Mouse (Mus musculus) neural tube, embryonic 13.5 days (tissue): ENCODE measurements around the gene Kcnn1. TPM values are rescaled to one million over a fixed set of nuclear protein-coding genes. Genes with fewer than 3 reads are reported as not detected.

Experiments
- ATAC-seq: fragments of 200-750 bp; cut with Nextera tagmentation; 2 replicates; pipeline ENCODE4 v1.8.0; 2017; ENCODE audit warnings: low read depth, mild to moderate bottlenecking, moderate TSS enrichment, moderate library complexity
- H3K27ac ChIP-seq: fragments of 300-500 bp; sonication (generic); replicated peaks from 2 replicates; pipeline ENCODE4 v1.5.1; 2015; ENCODE audit warnings: moderate library complexity, mild to moderate bottlenecking, inconsistent platforms
- H3K27me3 ChIP-seq: fragments of 300-500 bp; sonication (generic); 2 replicates; pipeline ENCODE4 v1.6.1; 2015; ENCODE audit warnings: mild to moderate bottlenecking, inconsistent platforms
- H3K36me3 ChIP-seq: fragments of 300-500 bp; sonication (generic); 2 replicates; pipeline ENCODE4 v1.6.1; 2015; ENCODE audit warnings: mild to moderate bottlenecking, inconsistent platforms
- H3K4me1 ChIP-seq: fragments of 300-500 bp; sonication (generic); replicated peaks from 2 replicates; pipeline ENCODE4 v1.6.1; 2015; ENCODE audit warnings: inconsistent platforms
- H3K4me2 ChIP-seq: fragments of 300-500 bp; sonication (generic); 2 replicates; pipeline ENCODE4 v1.6.1; 2015; ENCODE audit warnings: inconsistent platforms, mild to moderate bottlenecking, moderate library complexity
- H3K4me3 ChIP-seq: fragments of 300-500 bp; sonication (generic); 2 replicates; pipeline ENCODE4 v1.5.1; 2015; ENCODE audit warnings: mild to moderate bottlenecking, inconsistent platforms
- H3K9ac ChIP-seq: fragments of 300-500 bp; sonication (generic); 2 replicates; pipeline ENCODE4 v1.6.1; 2015; ENCODE audit warnings: moderate library complexity, mild to moderate bottlenecking, inconsistent platforms
- H3K9me3 ChIP-seq: fragments of 300-500 bp; sonication (generic); 2 replicates; pipeline ENCODE4 v1.6.1; 2016; ENCODE audit warnings: inconsistent platforms
- WGBS: fragments of 180-500 bp; shearing (Covaris S2); methylation state at CpG from one replicate; pipeline ENCODE4 v1.1.7; 2015; 5-methylcytosine and 5-hydroxymethylcytosine counted together
- polyA plus RNA-seq: library from polyadenylated mRNA; unstranded; fragments of >200 nt; fragmentation: Nextera tagmentation; extraction: Ambion mirVana; gene quantifications from 2 replicates; pipeline ENCODE4 v1.2.1, GENCODE M21; 2015

Kcnn1 gene
- polyA plus RNA-seq, 1 experiment from 2014 or later = 17.5 TPM

- no peak overlapping the region for H3K4me2 ChIP-seq
- peaks cover 3% of the 10 kb centered on the region; the same call in 1 of the 2 replicates for H3K4me1 ChIP-seq
- H3K27me3 ChIP-seq = 0 out of 2 replicates have a peak, but pooled peaks cover 2% of the 10 kb centered on the region
- H3K36me3 ChIP-seq = peaks cover 10% of the 10 kb centered on the region; the same call in 1 of the 2 replicates
- H3K27ac ChIP-seq = no peak overlapping the region
- no peak for ATAC-seq
- 0 out of 2 replicates have a peak overlapping the region, but pooled peaks have one; percentile 31 for H3K9ac ChIP-seq
- WGBS = 57% methylated on average over 15 of the region's 15 CpGs
- H3K4me3 ChIP-seq = no peak overlapping the region
- no peaks in the 10 kb centered on the region for H3K9me3 ChIP-seq
Observed at GRCm38 (mm10) chr8:70846371-70847154, 16.5 kb downstream of the Kcnn1 start.

- no peaks in the 10 kb centered on the region for H3K9me3 ChIP-seq
- H3K27ac ChIP-seq = no peak overlapping the region
- peaks cover 15% of the 10 kb centered on the region for H3K4me1 ChIP-seq
- H3K4me2 ChIP-seq = no peak overlapping the region
- no peak for ATAC-seq
- 0 out of 2 replicates have a peak, but pooled peaks cover 2% of the 10 kb centered on the region for H3K27me3 ChIP-seq
- H3K4me3 ChIP-seq = no peak overlapping the region
- no peak overlapping the region for H3K9ac ChIP-seq
- 42% methylated on average over 5 of the region's 5 CpGs for WGBS
- peaks cover 10% of the 10 kb centered on the region; the same call in 1 of the 2 replicates for H3K36me3 ChIP-seq
Observed at GRCm38 (mm10) chr8:70845108-70845507, 17.9 kb downstream of the Kcnn1 start.

- ATAC-seq = no peak
- 0 out of 2 replicates have a peak, but pooled peaks cover 7% of the 10 kb centered on the region for H3K36me3 ChIP-seq
- H3K4me2 ChIP-seq = no peak overlapping the region
- H3K4me3 ChIP-seq = no peak overlapping the region
- peaks cover 17% of the 10 kb centered on the region for H3K4me1 ChIP-seq
- no peak overlapping the region for H3K27ac ChIP-seq
- 6% methylated on average over 6 of the region's 6 CpGs for WGBS
- 0 out of 2 replicates have a peak overlapping the region, but pooled peaks have one; percentile 17 for H3K9ac ChIP-seq
- no peaks in the 10 kb centered on the region for H3K9me3 ChIP-seq
- 0 out of 2 replicates have a peak, but pooled peaks cover 2% of the 10 kb centered on the region for H3K27me3 ChIP-seq
Observed at GRCm38 (mm10) chr8:70844523-70844922, 18.5 kb downstream of the Kcnn1 start.

GRCm38 (mm10) chr8:70843941-70844340 is 19.1 kb downstream of the Kcnn1 start:
- H3K9me3 ChIP-seq = no peaks in the 10 kb centered on the region
- ATAC-seq = no peak
- H3K9ac ChIP-seq = 0 out of 2 replicates have a peak overlapping the region, but pooled peaks have one; percentile 17
- no peak overlapping the region for H3K27ac ChIP-seq
- H3K4me1 ChIP-seq = peaks cover 18% of the 10 kb centered on the region
- 84% methylated on average over 8 of the region's 8 CpGs for WGBS
- H3K27me3 ChIP-seq = 0 out of 2 replicates have a peak, but pooled peaks cover 2% of the 10 kb centered on the region
- no peak overlapping the region for H3K4me3 ChIP-seq
- 0 out of 2 replicates have a peak, but pooled peaks cover 7% of the 10 kb centered on the region for H3K36me3 ChIP-seq
- no peak overlapping the region for H3K4me2 ChIP-seq

- 0 out of 2 replicates have a peak, but pooled peaks cover 7% of the 10 kb centered on the region for H3K36me3 ChIP-seq
- no peaks in the 10 kb centered on the region for H3K9me3 ChIP-seq
- H3K4me2 ChIP-seq = no peak overlapping the region
- no peak overlapping the region for H3K9ac ChIP-seq
- H3K4me3 ChIP-seq = no peak overlapping the region
- WGBS = 83% methylated on average over 5 of the region's 5 CpGs
- ATAC-seq = no peak
- no peak overlapping the region for H3K27ac ChIP-seq
- 0 out of 2 replicates have a peak, but pooled peaks cover 2% of the 10 kb centered on the region for H3K27me3 ChIP-seq
- peaks cover 25% of the 10 kb centered on the region for H3K4me1 ChIP-seq
Observed at GRCm38 (mm10) chr8:70843214-70843773, 19.8 kb downstream of the Kcnn1 start.

- Histone ChIP-seq H3K9ac (no peak overlapping the region), H3K36me3 (0 out of 2 replicates have a peak, but pooled peaks cover 7% of the 10 kb centered on the region), H3K4me2 (no peak overlapping the region), H3K4me3 (no peak overlapping the region), H3K4me1 (peaks cover 26% of the 10 kb centered on the region), H3K9me3 (no peaks in the 10 kb centered on the region), H3K27ac (no peak overlapping the region), H3K27me3 (0 out of 2 replicates have a peak, but pooled peaks cover 2% of the 10 kb centered on the region)
- 64% methylated on average over 25 of the region's 25 CpGs for WGBS
- ATAC-seq = no peak
Observed at GRCm38 (mm10) chr8:70842484-70842883, 20.6 kb downstream of the Kcnn1 start.

GRCm38 (mm10) chr8:70841147-70842072 is 21.6 kb downstream of the Kcnn1 start:
- H3K9me3 ChIP-seq = no peaks in the 10 kb centered on the region
- H3K27me3 ChIP-seq = 0 out of 2 replicates have a peak, but pooled peaks cover 2% of the 10 kb centered on the region
- WGBS = 40% methylated on average over 22 of the region's 22 CpGs
- H3K4me1 ChIP-seq = peaks cover 26% of the 10 kb centered on the region
- no peak overlapping the region for H3K4me3 ChIP-seq
- no peak overlapping the region for H3K4me2 ChIP-seq
- H3K27ac ChIP-seq = no peak overlapping the region; the same call in 1 of the 2 replicates
- H3K36me3 ChIP-seq = peaks cover 11% of the 10 kb centered on the region; the same call in 1 of the 2 replicates
- 0 out of 2 replicates have a peak overlapping the region, but pooled peaks have one; percentile 34 for H3K9ac ChIP-seq
- ATAC-seq = no peak

- H3K4me1 ChIP-seq = peaks cover 26% of the 10 kb centered on the region
- H3K9ac ChIP-seq = no peak overlapping the region
- ATAC-seq = no peak
- 61% methylated on average over 10 of the region's 10 CpGs for WGBS
- H3K27ac ChIP-seq = no peak overlapping the region; the same call in 1 of the 2 replicates
- H3K4me2 ChIP-seq = no peak overlapping the region
- H3K4me3 ChIP-seq = no peak overlapping the region
- no peaks in the 10 kb centered on the region for H3K9me3 ChIP-seq
- peaks cover 20% of the 10 kb centered on the region for H3K36me3 ChIP-seq
- 0 out of 2 replicates have a peak, but pooled peaks cover 2% of the 10 kb centered on the region for H3K27me3 ChIP-seq
Observed at GRCm38 (mm10) chr8:70840590-70840989, 22.5 kb downstream of the Kcnn1 start.

GRCm38 (mm10) chr8:70839408-70840351 is 23.4 kb downstream of the Kcnn1 start, which contains the start of gene Arrdc2:
Gene Arrdc2, minus strand, starts transcription at chr8:70839720.
- peaks cover 24% of the 10 kb centered on the region for H3K36me3 ChIP-seq
- 2% methylated on average over 55 of the region's 55 CpGs for WGBS
- H3K4me1 ChIP-seq = peaks cover 24% of the 10 kb centered on the region
- H3K9me3 ChIP-seq = no peaks in the 10 kb centered on the region
- H3K9ac ChIP-seq = peak within 1 kb of the TSS; percentile 79
- H3K4me3 ChIP-seq = peak within 1 kb of the TSS; percentile 62
- H3K27ac ChIP-seq = peak within 1 kb of the TSS; percentile 91
- peak; percentile 97 for ATAC-seq
- peak within 1 kb of the TSS; percentile 77 for H3K4me2 ChIP-seq
- H3K27me3 ChIP-seq = 0 out of 2 replicates have a peak, but pooled peaks cover 2% of the 10 kb centered on the region

GRCm38 (mm10) chr8:70838654-70839407 is 24.2 kb downstream of the Kcnn1 start:
- Histone ChIP-seq H3K27me3 (0 out of 2 replicates have a peak, but pooled peaks cover 2% of the 10 kb centered on the region), H3K4me2 (peak overlapping the region; percentile 77), H3K4me3 (peak overlapping the region; percentile 62), H3K4me1 (peaks cover 22% of the 10 kb centered on the region), H3K36me3 (peaks cover 20% of the 10 kb centered on the region), H3K9me3 (no peaks in the 10 kb centered on the region), H3K27ac (peak overlapping the region; percentile 91), H3K9ac (peak overlapping the region; percentile 79)
- 2% methylated on average over 65 of the region's 66 CpGs for WGBS
- ATAC-seq = peak; percentile 57
